Mouse (Mus musculus) heart, embryonic 15.5 days (tissue): ENCODE data around the gene Tdrd3. TPM values are rescaled to one million over a fixed set of nuclear protein-coding genes. Genes with fewer than 3 reads are reported as not detected.
A peak's percentile ranks its signal among the peaks of the same experiment; 100 is the strongest.

Experiments used
- ATAC-seq: fragments of 200-750 bp; cut with Nextera tagmentation; replicated peaks from 2 replicates; pipeline ENCODE4 v1.8.0; 2017; ENCODE audit warnings: low read depth, moderate TSS enrichment; ENCODE audit not compliant: insufficient number of reproducible peaks, insufficient read depth, low FRiP score
- H3K27ac ChIP-seq: fragments of 300-500 bp; sonication (generic); 2 replicates; pipeline ENCODE4 v1.5.1; 2015; ENCODE audit warnings: mild to moderate bottlenecking, inconsistent platforms
- H3K27me3 ChIP-seq: fragments of 300-500 bp; sonication (generic); 2 replicates; pipeline ENCODE4 v1.6.1; 2015; ENCODE audit warnings: inconsistent platforms
- H3K36me3 ChIP-seq: fragments of 300-500 bp; sonication (generic); 2 replicates; pipeline ENCODE4 v1.6.1; 2015; ENCODE audit warnings: mild to moderate bottlenecking, inconsistent platforms
- H3K4me1 ChIP-seq: fragments of 300-500 bp; sonication (generic); replicated peaks from 2 replicates; pipeline ENCODE4 v1.6.1; 2015; ENCODE audit warnings: inconsistent platforms
- H3K4me2 ChIP-seq: fragments of 300-500 bp; sonication (generic); 2 replicates; pipeline ENCODE4 v1.6.1; 2015; ENCODE audit warnings: inconsistent platforms, mild to moderate bottlenecking, moderate library complexity
- H3K4me3 ChIP-seq: fragments of 300-500 bp; sonication (generic); 2 replicates; pipeline ENCODE4 v1.5.1; 2015; ENCODE audit warnings: mild to moderate bottlenecking, inconsistent platforms
- H3K9ac ChIP-seq: fragments of 300-500 bp; sonication (generic); 2 replicates; pipeline ENCODE4 v1.6.1; 2015; ENCODE audit warnings: mild to moderate bottlenecking, inconsistent platforms
- H3K9me3 ChIP-seq: fragments of 300-500 bp; sonication (generic); replicated peaks from 2 replicates; pipeline ENCODE4 v1.6.1; 2016; ENCODE audit warnings: inconsistent platforms
- WGBS: fragments of 180-500 bp; shearing (Covaris S2); methylation state at CpG from one replicate; pipeline ENCODE4 v1.1.7; 2015; ENCODE audit warnings: mixed read lengths; 5-methylcytosine and 5-hydroxymethylcytosine counted together
- polyA plus RNA-seq: library from polyadenylated mRNA; unstranded; fragments of >200 nt; fragmentation: Nextera tagmentation; extraction: Ambion mirVana; gene quantifications from 2 replicates; pipeline ENCODE4 v1.2.1, GENCODE M21; 2015

Gene Tdrd3
- polyA plus RNA-seq, 1 experiment from 2014 or later: 19.1 TPM

GRCm38 (mm10) chr14:87497955-87498594 lies 81.6 kb downstream of the Tdrd3 start:
- Histone ChIP-seq H3K4me1 (no peaks in the 10 kb centered on the region), H3K9me3 (no peaks in the 10 kb centered on the region), H3K4me3 (no peak overlapping the region), H3K27me3 (no peaks in the 10 kb centered on the region), H3K9ac (no peak overlapping the region), H3K27ac (no peak overlapping the region), H3K36me3 (no peaks in the 10 kb centered on the region), H3K4me2 (no peak overlapping the region)
- no peak for ATAC-seq
- WGBS: 85% methylated on average over 11 of the region's 11 CpGs

GRCm38 (mm10) chr14:87505924-87506323 lies 89.5 kb downstream of the Tdrd3 start:
- H3K4me1 ChIP-seq: no peaks in the 10 kb centered on the region
- no peak for ATAC-seq
- no peak overlapping the region for H3K27ac ChIP-seq
- H3K36me3 ChIP-seq: peaks cover 10% of the 10 kb centered on the region
- no peaks in the 10 kb centered on the region for H3K9me3 ChIP-seq
- no peaks in the 10 kb centered on the region for H3K27me3 ChIP-seq
- whole genome bisulfite sequencing: 81% methylated on average over 8 of the region's 8 CpGs
- no peak overlapping the region for H3K4me2 ChIP-seq
- no peak overlapping the region for H3K4me3 ChIP-seq
- H3K9ac ChIP-seq: no peak overlapping the region

DNA sequence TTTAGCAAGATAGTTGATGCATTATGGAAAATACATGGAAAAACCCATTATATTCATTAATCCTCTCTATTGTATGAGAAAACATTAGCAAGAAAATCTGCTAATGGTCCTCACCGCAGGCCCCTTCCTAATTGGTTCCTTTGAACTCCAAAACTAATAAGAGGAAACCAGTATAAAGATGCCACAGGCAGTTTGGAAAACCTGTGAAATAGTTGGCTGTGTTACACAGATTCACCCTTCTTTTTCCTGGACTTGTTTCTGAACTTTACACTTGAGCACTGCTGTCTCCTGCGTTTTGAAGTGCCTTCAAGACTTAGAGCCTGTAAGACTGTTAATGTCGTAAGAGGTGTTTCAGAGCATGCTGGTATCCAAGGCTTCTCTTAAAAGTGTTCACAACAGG lies 98.8 kb downstream of the Tdrd3 start:
- Histone ChIP-seq H3K36me3 (0 out of 2 replicates have a peak, but pooled peaks cover 3% of the 10 kb centered on the region), H3K4me1 (no peaks in the 10 kb centered on the region), H3K9ac (no peak overlapping the region), H3K4me3 (no peak overlapping the region), H3K27ac (no peak overlapping the region), H3K9me3 (no peaks in the 10 kb centered on the region), H3K4me2 (no peak overlapping the region), H3K27me3 (no peaks in the 10 kb centered on the region)
- 83% methylated on average over 3 of the region's 3 CpGs for WGBS
- no peak for ATAC-seq

- H3K9ac ChIP-seq: no peak overlapping the region
- H3K4me2 ChIP-seq: no peak overlapping the region
- no peak for ATAC-seq
- H3K9me3 ChIP-seq: no peaks in the 10 kb centered on the region
- no peak overlapping the region for H3K4me3 ChIP-seq
- no peak overlapping the region for H3K27ac ChIP-seq
- H3K4me1 ChIP-seq: no peaks in the 10 kb centered on the region
- no peaks in the 10 kb centered on the region for H3K27me3 ChIP-seq
- 82% methylated on average over 4 of the region's 4 CpGs for WGBS
- H3K36me3 ChIP-seq: 0 out of 2 replicates have a peak, but pooled peaks cover 3% of the 10 kb centered on the region
Measured at GRCm38 (mm10) chr14:87517381-87517780, 100.9 kb downstream of the Tdrd3 start.

DNA sequence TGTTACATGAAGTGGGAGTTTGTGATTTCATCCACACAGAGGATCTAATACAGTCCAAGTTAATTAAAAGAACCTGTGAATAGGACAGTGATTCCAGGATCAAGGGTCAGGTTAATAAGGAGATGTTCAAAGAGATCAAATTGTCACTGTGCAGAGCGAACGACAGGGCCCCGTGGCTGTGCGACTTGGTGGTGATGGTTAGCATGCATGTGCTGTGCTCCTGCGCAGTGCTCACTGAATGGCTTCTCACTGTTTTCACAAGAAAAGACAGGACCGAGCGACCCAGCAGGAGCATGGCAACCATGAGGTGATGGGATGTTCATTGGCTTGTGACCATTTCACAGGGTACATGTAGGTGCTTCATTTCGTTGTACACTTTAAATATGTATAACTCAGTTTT lies 115.4 kb downstream of the Tdrd3 start:
- Histone ChIP-seq H3K9ac (no peak overlapping the region), H3K4me2 (no peak overlapping the region), H3K27ac (no peak overlapping the region), H3K27me3 (no peaks in the 10 kb centered on the region), H3K9me3 (no peaks in the 10 kb centered on the region), H3K4me3 (no peak overlapping the region), H3K36me3 (no peaks in the 10 kb centered on the region), H3K4me1 (no peaks in the 10 kb centered on the region)
- 91% methylated on average over 8 of the region's 8 CpGs for WGBS
- no peak for ATAC-seq

DNA sequence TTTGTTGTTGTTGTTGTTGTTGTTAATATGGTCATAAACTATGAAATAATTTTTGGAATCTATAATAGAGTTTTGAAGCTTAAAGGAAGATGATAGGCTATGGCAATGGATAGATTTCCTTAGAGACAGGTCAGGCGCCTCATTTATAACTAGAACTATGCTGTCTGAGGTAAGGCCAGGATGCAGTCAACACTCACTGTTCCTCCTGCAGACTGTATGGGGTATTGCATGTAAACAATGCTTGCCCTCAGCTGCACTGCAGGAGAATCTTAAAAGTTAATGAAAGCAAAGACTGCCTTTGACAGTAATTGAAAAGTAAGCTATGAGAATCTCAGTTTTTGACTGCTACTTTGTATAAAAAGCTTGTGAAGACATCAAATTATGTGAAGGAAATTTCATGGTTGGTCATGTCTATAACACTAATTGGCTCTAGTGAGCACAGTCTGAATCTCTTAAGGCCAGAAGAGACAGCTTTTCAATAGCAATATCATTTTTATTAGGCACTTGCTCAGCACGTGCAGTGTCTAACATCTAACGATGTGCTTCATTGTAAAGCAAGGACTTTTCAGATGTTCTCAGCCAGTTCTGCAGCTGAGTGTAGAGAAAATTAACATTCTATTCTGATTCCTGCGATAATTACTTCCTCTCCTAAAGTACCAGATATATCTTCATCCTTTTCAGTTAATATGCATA lies 120.8 kb downstream of the Tdrd3 start:
- no peak overlapping the region for H3K4me2 ChIP-seq
- ATAC-seq: no peak
- no peaks in the 10 kb centered on the region for H3K9me3 ChIP-seq
- H3K27me3 ChIP-seq: no peaks in the 10 kb centered on the region
- no peak overlapping the region for H3K4me3 ChIP-seq
- no peak overlapping the region for H3K27ac ChIP-seq
- H3K36me3 ChIP-seq: no peaks in the 10 kb centered on the region
- H3K4me1 ChIP-seq: no peaks in the 10 kb centered on the region
- WGBS: 90% methylated on average over 4 of the region's 4 CpGs
- H3K9ac ChIP-seq: no peak overlapping the region

DNA sequence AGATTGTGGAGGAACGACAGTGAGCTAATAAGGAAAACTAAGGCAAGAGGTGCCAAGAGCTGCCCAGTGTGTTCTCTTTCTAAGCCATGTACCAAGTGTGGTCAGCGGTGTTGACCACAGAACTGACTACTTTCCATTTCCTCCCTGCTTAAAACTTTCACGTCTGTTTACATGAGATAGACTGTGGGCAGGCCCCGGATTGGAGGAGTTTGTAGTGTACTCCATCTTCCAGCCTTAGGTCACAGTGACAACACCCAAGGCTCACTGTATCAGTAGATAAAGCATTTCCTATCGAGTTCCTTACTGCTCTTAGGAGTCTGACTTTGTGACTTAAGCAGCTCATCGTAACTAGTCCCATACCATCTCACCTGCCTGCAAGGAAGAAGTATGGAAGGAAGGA lies 133.5 kb downstream of the Tdrd3 start:
- WGBS: 72% methylated on average over 6 of the region's 6 CpGs
- no peaks in the 10 kb centered on the region for H3K9me3 ChIP-seq
- H3K4me1 ChIP-seq: no peaks in the 10 kb centered on the region
- H3K9ac ChIP-seq: no peak overlapping the region
- H3K36me3 ChIP-seq: 0 out of 2 replicates have a peak, but pooled peaks cover 6% of the 10 kb centered on the region
- ATAC-seq: no peak
- H3K27me3 ChIP-seq: no peaks in the 10 kb centered on the region
- H3K4me2 ChIP-seq: no peak overlapping the region
- no peak overlapping the region for H3K4me3 ChIP-seq
- H3K27ac ChIP-seq: no peak overlapping the region

- Histone ChIP-seq H3K36me3 (no peaks in the 10 kb centered on the region), H3K4me2 (no peak overlapping the region), H3K27ac (no peak overlapping the region), H3K4me3 (no peak overlapping the region), H3K9me3 (no peaks in the 10 kb centered on the region), H3K27me3 (no peaks in the 10 kb centered on the region), H3K9ac (no peak overlapping the region), H3K4me1 (no peaks in the 10 kb centered on the region)
- ATAC-seq: no peak
- WGBS: 63% methylated on average over 3 of the region's 3 CpGs
Measured at GRCm38 (mm10) chr14:87552211-87552610, 135.8 kb downstream of the Tdrd3 start.

DNA sequence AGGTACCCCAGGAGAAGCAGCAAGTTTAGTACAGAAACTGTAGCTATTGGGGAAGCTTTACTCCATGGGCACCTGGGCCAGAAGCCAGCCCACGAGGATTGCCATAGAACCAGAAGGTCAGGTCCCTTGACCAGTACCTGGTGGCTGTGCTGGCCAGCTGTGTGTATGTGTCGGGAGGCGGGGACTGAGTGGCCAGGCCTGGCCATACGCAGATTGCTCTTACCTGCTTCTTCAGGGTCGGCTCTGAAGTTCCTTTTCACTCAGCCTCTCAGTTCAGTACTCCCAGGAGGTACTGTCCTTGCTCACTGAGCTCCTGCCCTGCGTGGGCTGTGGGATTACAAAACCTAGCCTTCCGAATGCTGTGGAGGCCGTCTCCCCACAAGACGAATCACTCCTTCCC lies 147.4 kb downstream of the Tdrd3 start:
- Histone ChIP-seq H3K36me3 (no peaks in the 10 kb centered on the region), H3K9ac (no peak overlapping the region), H3K27ac (no peak overlapping the region), H3K27me3 (no peaks in the 10 kb centered on the region), H3K4me1 (peaks cover 13% of the 10 kb centered on the region), H3K9me3 (no peaks in the 10 kb centered on the region), H3K4me2 (no peak overlapping the region), H3K4me3 (no peak overlapping the region)
- WGBS: 57% methylated on average over 9 of the region's 9 CpGs
- ATAC-seq: no peak

DNA sequence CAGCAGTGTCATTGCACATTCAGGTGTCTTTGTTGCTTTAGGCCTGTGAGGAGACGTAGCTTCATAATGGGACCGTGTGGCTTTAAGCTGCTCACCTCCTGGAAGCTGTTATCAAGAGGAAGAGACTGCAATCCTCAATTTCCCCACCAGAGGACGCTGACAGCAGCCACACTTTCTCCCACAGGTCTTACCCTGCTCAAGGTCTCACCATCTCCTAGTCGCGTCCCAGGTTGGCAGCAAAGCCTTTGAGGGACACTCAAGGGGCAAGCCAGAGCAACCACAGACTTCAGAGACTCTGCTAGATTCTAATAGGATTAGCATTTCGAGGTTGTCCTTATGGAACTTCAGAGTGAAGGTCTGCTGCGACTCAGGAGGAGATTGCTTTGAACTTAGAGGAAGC lies 149.8 kb downstream of the Tdrd3 start:
- Histone ChIP-seq H3K9me3 (no peaks in the 10 kb centered on the region), H3K4me1 (peaks cover 13% of the 10 kb centered on the region), H3K27ac (no peak overlapping the region), H3K36me3 (no peaks in the 10 kb centered on the region), H3K27me3 (no peaks in the 10 kb centered on the region), H3K9ac (no peak overlapping the region), H3K4me3 (no peak overlapping the region), H3K4me2 (no peak overlapping the region)
- no peak for ATAC-seq
- 21% methylated on average over 7 of the region's 7 CpGs for WGBS

- no peak for ATAC-seq
- Histone ChIP-seq H3K4me3 (no peak overlapping the region), H3K27me3 (no peaks in the 10 kb centered on the region), H3K4me1 (peaks cover 13% of the 10 kb centered on the region), H3K9me3 (no peaks in the 10 kb centered on the region), H3K9ac (no peak overlapping the region), H3K27ac (no peak overlapping the region), H3K4me2 (peak overlapping the region; percentile 76; the same call in 1 of the 2 replicates), H3K36me3 (no peaks in the 10 kb centered on the region)
- 27% methylated on average over 3 of the region's 3 CpGs for WGBS
Measured at GRCm38 (mm10) chr14:87567034-87567461, 150.6 kb downstream of the Tdrd3 start.
